Mouse (Mus musculus) heart, embryonic 12.5 days (tissue): ENCODE data around the gene Fto. TPM values are rescaled to one million over a fixed set of nuclear protein-coding genes. Genes with fewer than 3 reads are reported as not detected.

Experiments
- ATAC-seq: fragments of 200-750 bp; cut with Nextera tagmentation; 2 replicates; pipeline ENCODE4 v1.8.0; 2017; ENCODE audit warnings: moderate TSS enrichment, moderate library complexity; ENCODE audit not compliant: insufficient number of reproducible peaks, low FRiP score
- H3K27ac ChIP-seq: fragments of 300-500 bp; sonication (generic); 2 replicates; pipeline ENCODE4 v1.5.1; 2016; ENCODE audit warnings: mild to moderate bottlenecking, moderate library complexity; ENCODE audit not compliant: poor library complexity, severe bottlenecking
- H3K27me3 ChIP-seq: fragments of 300-500 bp; sonication (generic); replicated peaks from 2 replicates; pipeline ENCODE4 v1.6.1; 2016; ENCODE audit warnings: mild to moderate bottlenecking, moderate library complexity
- H3K36me3 ChIP-seq: fragments of 300-500 bp; sonication (generic); 2 replicates; pipeline ENCODE4 v1.6.1; 2016; ENCODE audit warnings: mild to moderate bottlenecking, moderate library complexity
- H3K4me1 ChIP-seq: fragments of 300-500 bp; sonication (generic); replicated peaks from 2 replicates; pipeline ENCODE4 v1.6.1; 2016; ENCODE audit warnings: mild to moderate bottlenecking
- H3K4me2 ChIP-seq: fragments of 300-500 bp; sonication (generic); 2 replicates; pipeline ENCODE4 v1.6.1; 2016; ENCODE audit warnings: mild to moderate bottlenecking, moderate library complexity
- H3K4me3 ChIP-seq: fragments of 300-500 bp; sonication (generic); 2 replicates; pipeline ENCODE4 v1.5.1; 2016; ENCODE audit warnings: mild to moderate bottlenecking
- H3K9ac ChIP-seq: fragments of 300-500 bp; sonication (generic); 2 replicates; pipeline ENCODE4 v1.6.1; 2016; ENCODE audit warnings: mild to moderate bottlenecking, moderate library complexity
- H3K9me3 ChIP-seq: fragments of 300-500 bp; sonication (generic); replicated peaks from 2 replicates; pipeline ENCODE4 v1.6.1; 2016; ENCODE audit warnings: mild to moderate bottlenecking, moderate library complexity
- WGBS: fragments of 180-500 bp; shearing (Covaris S2); methylation state at CpG from one replicate; pipeline ENCODE4 v1.1.7; 2016; 5-methylcytosine and 5-hydroxymethylcytosine counted together
- polyA plus RNA-seq: library from polyadenylated mRNA; unstranded; fragments of >200 nt; fragmentation: Nextera tagmentation; extraction: Ambion mirVana; gene quantifications from 2 replicates; pipeline ENCODE4 v1.2.1, GENCODE M21; 2016

Fto gene
- polyA plus RNA-seq, 1 experiment from 2014 or later = 76.6 TPM

GRCm38 (mm10) chr8:91511943-91512342 lies 198.6 kb downstream of the Fto start:
- Histone ChIP-seq H3K4me2 (no peak overlapping the region), H3K36me3 (no peaks in the 10 kb centered on the region), H3K9me3 (no peaks in the 10 kb centered on the region), H3K4me3 (no peak overlapping the region), H3K27ac (no peak overlapping the region), H3K9ac (no peak overlapping the region), H3K4me1 (peaks cover 35% of the 10 kb centered on the region), H3K27me3 (no peaks in the 10 kb centered on the region)
- WGBS = 54% methylated on average over 4 of the region's 4 CpGs
- ATAC-seq = no peak

DNA sequence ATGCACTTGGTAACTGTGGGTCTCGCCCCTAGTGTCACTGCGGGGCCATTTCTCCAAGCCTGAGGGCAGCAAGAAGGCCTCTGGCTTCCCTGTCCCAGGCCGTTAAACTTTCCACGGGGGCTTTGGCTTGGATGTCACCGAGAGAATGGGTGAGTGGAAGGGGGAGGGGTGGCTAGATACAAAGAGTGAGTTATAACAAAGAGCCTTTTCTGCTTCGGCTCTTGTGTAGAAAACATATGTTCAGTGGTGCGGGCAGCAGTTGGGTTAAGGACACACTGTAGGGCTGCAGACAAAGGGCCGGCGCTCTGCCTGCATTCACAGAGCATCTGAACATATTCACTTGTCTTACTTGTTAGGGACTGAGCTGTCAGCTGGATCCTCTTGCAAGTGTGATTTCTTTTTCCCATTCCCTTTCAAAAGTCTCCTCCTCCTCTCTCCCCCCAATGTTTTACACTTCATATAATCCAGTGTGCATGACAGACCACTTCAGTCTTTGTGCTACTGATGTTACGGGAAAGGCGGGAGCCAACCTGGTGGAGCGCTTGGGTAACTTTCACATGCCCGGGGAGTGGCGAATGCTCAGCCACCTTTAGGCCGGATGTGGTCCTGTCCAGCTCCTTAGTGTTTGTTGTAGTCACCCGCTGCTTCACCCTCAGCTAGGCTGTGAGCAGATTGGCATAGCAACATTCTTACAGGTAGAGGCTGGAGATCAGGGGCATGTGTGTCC lies 201.6 kb downstream of the Fto start:
- Histone ChIP-seq H3K27ac (no peak overlapping the region), H3K9me3 (no peaks in the 10 kb centered on the region), H3K9ac (no peak overlapping the region), H3K27me3 (no peaks in the 10 kb centered on the region), H3K36me3 (no peaks in the 10 kb centered on the region), H3K4me2 (no peak overlapping the region), H3K4me3 (no peak overlapping the region), H3K4me1 (peaks cover 41% of the 10 kb centered on the region)
- WGBS = 71% methylated on average over 16 of the region's 16 CpGs
- ATAC-seq = no peak

GRCm38 (mm10) chr8:91516422-91516821 lies 203.1 kb downstream of the Fto start:
- Histone ChIP-seq H3K27ac (no peak overlapping the region), H3K9ac (no peak overlapping the region), H3K4me2 (no peak overlapping the region), H3K36me3 (no peaks in the 10 kb centered on the region), H3K4me1 (peaks cover 39% of the 10 kb centered on the region), H3K9me3 (no peaks in the 10 kb centered on the region), H3K27me3 (no peaks in the 10 kb centered on the region), H3K4me3 (no peak overlapping the region)
- no peak for ATAC-seq
- WGBS = 59% methylated on average over 7 of the region's 7 CpGs

- Histone ChIP-seq H3K9me3 (no peaks in the 10 kb centered on the region), H3K9ac (no peak overlapping the region), H3K4me1 (peaks cover 51% of the 10 kb centered on the region), H3K36me3 (no peaks in the 10 kb centered on the region), H3K27ac (no peak overlapping the region), H3K4me2 (no peak overlapping the region; the same call in 1 of the 2 replicates), H3K27me3 (no peaks in the 10 kb centered on the region), H3K4me3 (no peak overlapping the region)
- 16% methylated on average over 6 of the region's 6 CpGs for WGBS
- ATAC-seq = no peak
These were observed 204.8 kb downstream of the Fto start for GRCm38 (mm10) chr8:91518085-91518484.

GRCm38 (mm10) chr8:91522201-91522600 lies 208.9 kb downstream of the Fto start:
- no peaks in the 10 kb centered on the region for H3K27me3 ChIP-seq
- no peak for ATAC-seq
- no peak overlapping the region for H3K4me3 ChIP-seq
- H3K36me3 ChIP-seq = no peaks in the 10 kb centered on the region
- WGBS = 36% methylated on average over 12 of the region's 12 CpGs
- no peak overlapping the region for H3K4me2 ChIP-seq
- no peaks in the 10 kb centered on the region for H3K9me3 ChIP-seq
- H3K4me1 ChIP-seq = peaks cover 61% of the 10 kb centered on the region
- H3K27ac ChIP-seq = no peak overlapping the region
- no peak overlapping the region for H3K9ac ChIP-seq

DNA sequence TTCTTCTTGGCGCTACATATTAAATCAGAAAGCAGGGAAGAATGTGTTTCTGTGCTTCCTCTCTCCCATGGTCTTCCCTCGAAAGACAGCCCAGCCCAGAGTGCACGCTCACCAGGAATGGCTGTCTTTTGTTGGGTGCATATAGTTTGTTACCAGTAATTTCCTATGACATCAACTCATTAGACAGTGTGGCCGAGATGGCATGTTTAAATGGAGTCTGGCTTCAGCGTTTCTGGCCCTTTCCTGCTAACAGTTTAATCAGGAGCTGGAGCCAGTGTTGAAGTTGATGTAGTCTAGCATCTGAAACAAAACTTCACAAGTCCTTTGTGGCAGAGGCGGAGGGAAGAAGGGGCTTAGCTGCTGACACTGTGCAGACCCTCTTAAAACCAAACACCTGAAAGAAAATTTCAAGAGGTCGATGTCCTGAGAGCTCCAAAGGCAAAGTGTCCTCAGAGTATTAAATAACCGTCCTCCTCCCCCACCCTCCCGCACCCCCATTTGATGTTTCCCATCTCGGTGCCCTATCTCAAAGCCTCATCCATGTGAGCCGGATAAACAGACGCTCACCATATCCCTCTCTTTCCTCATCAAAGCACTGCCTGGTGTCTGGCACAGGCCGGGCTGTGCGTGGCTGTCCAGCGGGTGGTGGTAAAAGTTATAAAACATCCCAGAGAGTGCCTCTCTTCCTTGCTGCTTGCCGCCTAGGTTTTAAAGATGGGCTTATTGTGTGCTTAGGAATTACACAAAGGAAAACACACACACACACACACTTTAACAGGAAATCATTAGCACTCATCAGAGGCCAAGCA lies 210.9 kb downstream of the Fto start:
- H3K4me2 ChIP-seq = no peak overlapping the region
- no peak overlapping the region for H3K27ac ChIP-seq
- H3K9ac ChIP-seq = no peak overlapping the region; the same call in 1 of the 2 replicates
- no peaks in the 10 kb centered on the region for H3K36me3 ChIP-seq
- no peaks in the 10 kb centered on the region for H3K9me3 ChIP-seq
- peaks cover 58% of the 10 kb centered on the region for H3K4me1 ChIP-seq
- 29% methylated on average over 16 of the region's 16 CpGs for WGBS
- no peaks in the 10 kb centered on the region for H3K27me3 ChIP-seq
- ATAC-seq = no peak
- H3K4me3 ChIP-seq = no peak overlapping the region

- WGBS = 37% methylated on average over 4 of the region's 4 CpGs
- H3K9ac ChIP-seq = no peak overlapping the region
- no peaks in the 10 kb centered on the region for H3K9me3 ChIP-seq
- H3K4me2 ChIP-seq = no peak overlapping the region
- H3K4me3 ChIP-seq = no peak overlapping the region
- no peaks in the 10 kb centered on the region for H3K36me3 ChIP-seq
- no peaks in the 10 kb centered on the region for H3K27me3 ChIP-seq
- H3K4me1 ChIP-seq = peaks cover 59% of the 10 kb centered on the region
- ATAC-seq = no peak
- no peak overlapping the region for H3K27ac ChIP-seq
These were observed 211.5 kb downstream of the Fto start for GRCm38 (mm10) chr8:91524865-91525250.

DNA sequence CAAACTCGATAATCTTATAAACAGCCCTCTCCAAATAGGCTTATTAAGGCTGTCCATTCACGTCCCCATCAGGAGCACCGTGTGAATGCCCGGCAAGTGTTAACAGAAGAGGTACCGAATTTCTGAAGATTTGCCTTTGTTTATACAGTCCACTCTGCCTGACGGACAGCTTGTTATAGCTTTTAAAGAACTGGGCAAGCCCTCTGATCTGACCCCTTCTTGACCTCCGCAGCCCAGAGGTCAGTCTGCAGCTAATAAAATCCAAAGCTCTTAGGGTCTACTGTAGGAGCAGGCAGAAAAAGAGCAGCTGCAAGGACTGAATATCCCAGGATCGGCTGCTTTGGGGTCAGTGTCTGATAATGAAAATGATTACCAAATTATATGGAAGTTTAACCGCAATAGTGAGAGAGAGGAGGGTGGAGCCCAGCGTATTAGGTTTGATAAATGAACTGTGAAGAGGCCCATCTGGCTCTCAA lies 212.1 kb downstream of the Fto start:
- no peaks in the 10 kb centered on the region for H3K36me3 ChIP-seq
- H3K4me1 ChIP-seq = peaks cover 59% of the 10 kb centered on the region
- no peak for ATAC-seq
- no peak overlapping the region for H3K4me2 ChIP-seq
- no peak overlapping the region for H3K27ac ChIP-seq
- H3K9me3 ChIP-seq = no peaks in the 10 kb centered on the region
- no peaks in the 10 kb centered on the region for H3K27me3 ChIP-seq
- WGBS = 34% methylated on average over 10 of the region's 10 CpGs
- H3K9ac ChIP-seq = no peak overlapping the region
- no peak overlapping the region for H3K4me3 ChIP-seq

DNA sequence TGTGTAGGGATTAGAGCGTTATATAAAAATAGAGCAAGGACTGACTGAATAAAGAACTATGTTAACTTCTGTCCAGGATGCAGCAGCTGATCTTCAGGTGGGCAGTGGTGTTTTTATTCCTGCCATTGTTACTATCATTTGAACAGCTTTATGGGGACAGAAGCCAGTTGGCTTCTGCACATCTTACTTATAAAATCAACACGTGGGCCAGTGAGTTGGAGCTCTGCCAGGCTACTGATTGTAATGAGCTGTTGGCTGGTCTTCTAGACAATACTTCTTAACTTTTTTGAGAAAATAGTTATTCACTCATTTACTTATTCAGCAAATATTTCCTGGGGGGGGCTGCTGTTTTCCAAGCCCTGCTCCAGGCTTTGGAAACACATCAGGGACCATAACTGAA lies 215.6 kb downstream of the Fto start:
- no peak for ATAC-seq
- Histone ChIP-seq H3K36me3 (no peaks in the 10 kb centered on the region), H3K4me2 (no peak overlapping the region), H3K9ac (no peak overlapping the region), H3K4me1 (peaks cover 37% of the 10 kb centered on the region), H3K27me3 (no peaks in the 10 kb centered on the region), H3K4me3 (no peak overlapping the region), H3K27ac (no peak overlapping the region), H3K9me3 (no peaks in the 10 kb centered on the region)
- 65% methylated on average over 2 of the region's 2 CpGs for WGBS

- H3K9ac ChIP-seq = no peak overlapping the region
- ATAC-seq = no peak
- H3K4me1 ChIP-seq = peaks cover 37% of the 10 kb centered on the region
- H3K4me3 ChIP-seq = no peak overlapping the region
- no peak overlapping the region for H3K27ac ChIP-seq
- no peak overlapping the region for H3K4me2 ChIP-seq
- H3K27me3 ChIP-seq = no peaks in the 10 kb centered on the region
- 81% methylated on average over 5 of the region's 5 CpGs for WGBS
- no peaks in the 10 kb centered on the region for H3K9me3 ChIP-seq
- H3K36me3 ChIP-seq = no peaks in the 10 kb centered on the region
These were observed 216.4 kb downstream of the Fto start for GRCm38 (mm10) chr8:91529699-91530098.

DNA sequence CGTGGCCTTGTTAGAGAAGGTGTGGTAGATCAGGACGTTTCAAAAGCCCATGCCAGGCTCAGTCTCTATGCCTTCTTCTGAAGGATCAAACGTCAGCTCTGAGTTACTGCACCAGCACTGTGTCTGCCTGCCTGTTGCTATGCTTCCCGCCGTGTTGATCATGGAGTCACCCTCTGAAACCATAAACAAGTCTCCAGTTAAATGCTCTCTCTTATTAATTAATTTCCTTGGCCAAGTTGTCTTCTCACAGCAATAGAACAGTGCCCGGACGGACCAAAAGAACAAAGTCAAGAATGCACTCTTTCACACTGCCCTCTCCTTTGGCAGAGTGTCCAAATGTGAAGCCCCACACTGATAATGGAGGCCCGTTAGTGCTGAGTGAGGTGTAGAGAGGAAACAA lies 217.3 kb downstream of the Fto start:
- no peaks in the 10 kb centered on the region for H3K36me3 ChIP-seq
- H3K27ac ChIP-seq = no peak overlapping the region
- H3K9ac ChIP-seq = no peak overlapping the region
- no peak overlapping the region for H3K4me2 ChIP-seq
- H3K27me3 ChIP-seq = no peaks in the 10 kb centered on the region
- 80% methylated on average over 8 of the region's 8 CpGs for WGBS
- no peaks in the 10 kb centered on the region for H3K9me3 ChIP-seq
- no peak overlapping the region for H3K4me3 ChIP-seq
- no peak for ATAC-seq
- H3K4me1 ChIP-seq = peaks cover 28% of the 10 kb centered on the region
